Mouse (Mus musculus): Measurements from ENCODE around the gene Grk2.

The Grk2 gene

DNA sequence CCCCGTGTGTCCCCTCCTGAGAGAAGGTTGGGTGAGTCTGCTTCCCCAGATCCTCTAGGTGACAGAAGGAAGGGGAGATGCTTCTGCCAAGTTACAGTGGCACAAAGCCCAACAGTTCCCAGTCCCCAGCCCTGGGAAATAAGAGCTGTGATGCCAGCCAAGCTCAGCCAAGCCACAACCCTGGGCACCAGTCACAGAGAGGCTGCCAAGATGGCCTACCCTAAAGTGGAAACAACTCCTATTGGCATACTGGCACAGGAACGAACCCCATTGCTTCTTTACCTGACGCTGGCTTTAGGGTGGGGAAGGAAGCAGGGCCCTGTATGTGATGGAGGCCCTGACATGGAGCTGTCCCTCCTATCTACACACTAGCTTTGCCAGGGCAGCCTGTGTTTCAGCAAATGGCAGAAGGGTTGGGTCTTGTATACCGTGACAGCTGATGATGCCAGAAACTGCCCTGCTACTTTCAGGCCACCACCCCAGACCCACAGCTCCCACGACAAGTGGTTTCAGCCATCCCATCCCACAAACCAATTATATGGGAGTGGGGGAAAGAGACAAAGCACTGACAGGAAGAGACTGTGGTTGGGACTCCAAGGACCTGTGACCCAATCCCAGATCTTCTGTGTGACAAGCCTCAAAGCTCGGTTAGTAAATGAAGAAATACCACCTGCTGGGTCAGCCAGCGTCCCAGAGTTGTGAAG, 2.9 kb downstream of the Grk2 start:
- DNase-seq: no peak

DNA sequence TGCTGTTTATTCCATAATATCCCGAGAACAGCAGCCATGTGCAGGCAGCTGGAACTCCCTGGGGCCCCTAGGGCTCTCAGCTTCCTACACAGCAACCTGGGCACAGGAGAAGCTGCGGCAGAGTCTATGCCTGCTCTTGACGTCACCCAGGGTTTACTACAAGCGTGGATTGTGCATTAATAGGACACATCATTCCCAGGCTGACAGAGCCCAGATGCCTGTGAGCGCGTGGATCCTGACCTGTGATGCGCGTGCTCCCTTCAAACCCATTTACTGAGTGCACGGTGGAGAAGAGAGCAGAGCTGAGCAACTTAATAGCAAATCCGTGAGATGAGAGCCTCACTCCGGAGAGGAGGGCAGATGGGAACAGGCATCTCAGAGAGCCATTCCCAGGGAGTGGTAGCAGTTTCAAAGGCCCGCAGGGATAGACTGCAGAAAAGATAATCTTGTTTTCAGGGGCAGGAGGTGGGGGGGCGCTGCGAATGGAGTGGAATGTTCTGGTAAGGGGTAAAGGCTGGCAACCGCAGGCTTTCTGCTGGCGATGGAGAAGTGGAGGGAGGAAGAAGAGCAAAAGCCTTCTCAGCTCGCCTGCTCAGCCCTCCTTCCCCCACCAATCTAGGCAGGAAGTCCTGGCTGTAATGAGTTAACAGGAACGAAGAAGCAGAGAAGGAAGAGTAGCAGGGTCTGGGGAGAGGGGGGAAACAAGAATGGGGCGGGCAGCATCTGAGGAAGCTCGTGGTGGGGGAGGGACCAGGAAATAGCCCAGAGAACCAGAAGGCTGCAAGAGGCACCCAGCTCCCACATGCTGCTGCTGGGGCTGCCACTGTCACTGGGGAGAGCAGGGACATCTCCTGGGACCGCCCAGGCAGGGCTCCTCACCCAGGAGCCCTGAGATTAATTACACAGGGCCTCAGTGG, 4.0 kb downstream of the Grk2 start:
- DNase-seq: peak; percentile 66 to 75

DNA sequence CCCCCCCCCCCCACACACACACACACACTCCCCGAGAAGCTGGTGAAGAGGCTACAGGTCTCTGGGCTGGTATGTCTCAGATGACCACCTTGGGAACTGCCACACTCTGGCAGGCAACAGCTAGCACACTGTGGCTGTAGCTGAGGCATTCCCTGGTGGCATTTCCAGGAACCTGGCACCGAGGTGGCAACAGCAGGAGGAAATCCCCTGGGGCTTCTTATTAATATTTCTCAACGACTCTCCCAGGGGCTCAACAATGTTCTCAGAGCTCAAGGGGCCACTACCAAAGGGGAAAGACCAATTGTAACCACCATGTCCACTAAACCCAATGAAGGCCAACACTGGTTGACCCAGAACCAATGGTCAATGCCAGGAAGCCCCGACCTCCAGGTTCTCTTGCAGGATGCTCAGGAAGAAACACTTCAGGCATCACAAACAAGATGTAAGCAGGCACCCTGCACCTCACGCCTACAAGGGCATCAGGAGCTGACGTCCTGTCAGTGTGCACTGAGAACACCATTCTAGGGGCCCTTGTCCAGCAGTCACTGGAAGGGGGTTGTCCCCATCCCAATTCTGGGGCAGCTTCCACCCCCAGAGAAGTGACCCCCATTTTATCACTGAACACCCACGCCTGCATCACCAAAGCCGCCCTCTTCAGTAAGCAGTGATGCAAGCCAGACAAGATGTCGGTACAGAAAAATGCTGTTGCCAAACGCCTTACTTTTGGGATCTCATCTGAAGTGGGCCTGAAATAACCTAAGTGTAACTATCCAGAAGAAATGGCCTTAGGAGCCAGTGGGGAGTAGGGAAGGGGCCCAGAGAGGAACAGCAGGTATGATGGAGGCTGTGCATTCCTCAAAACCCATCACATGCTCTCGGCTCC, 4.9 kb downstream of the Grk2 start:
- DNase-seq: no peak

DNA sequence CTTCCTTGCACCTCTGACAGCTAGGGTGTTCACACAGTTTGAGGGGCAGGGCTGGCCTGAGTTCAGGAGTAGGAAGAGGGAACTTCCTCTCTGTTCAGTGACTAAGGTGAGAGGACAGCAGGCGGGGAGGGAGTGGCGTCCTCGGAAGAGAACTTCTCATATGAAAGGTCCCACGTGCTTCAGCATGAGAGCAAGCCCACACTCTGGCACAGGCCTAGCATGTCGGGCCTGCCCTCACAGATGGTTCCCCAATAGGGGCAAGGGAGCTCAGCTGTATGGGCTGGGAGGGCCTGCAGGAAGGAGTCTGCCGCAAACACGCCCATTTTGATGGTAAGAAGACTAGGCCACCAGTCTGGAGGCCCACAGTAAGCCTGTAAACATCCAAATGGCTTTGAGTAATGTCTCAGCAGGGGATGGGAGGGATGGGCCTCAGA, 5.7 kb downstream of the Grk2 start:
- DNase-seq: peak in 1 of 2 experiments; percentile 59

DNA sequence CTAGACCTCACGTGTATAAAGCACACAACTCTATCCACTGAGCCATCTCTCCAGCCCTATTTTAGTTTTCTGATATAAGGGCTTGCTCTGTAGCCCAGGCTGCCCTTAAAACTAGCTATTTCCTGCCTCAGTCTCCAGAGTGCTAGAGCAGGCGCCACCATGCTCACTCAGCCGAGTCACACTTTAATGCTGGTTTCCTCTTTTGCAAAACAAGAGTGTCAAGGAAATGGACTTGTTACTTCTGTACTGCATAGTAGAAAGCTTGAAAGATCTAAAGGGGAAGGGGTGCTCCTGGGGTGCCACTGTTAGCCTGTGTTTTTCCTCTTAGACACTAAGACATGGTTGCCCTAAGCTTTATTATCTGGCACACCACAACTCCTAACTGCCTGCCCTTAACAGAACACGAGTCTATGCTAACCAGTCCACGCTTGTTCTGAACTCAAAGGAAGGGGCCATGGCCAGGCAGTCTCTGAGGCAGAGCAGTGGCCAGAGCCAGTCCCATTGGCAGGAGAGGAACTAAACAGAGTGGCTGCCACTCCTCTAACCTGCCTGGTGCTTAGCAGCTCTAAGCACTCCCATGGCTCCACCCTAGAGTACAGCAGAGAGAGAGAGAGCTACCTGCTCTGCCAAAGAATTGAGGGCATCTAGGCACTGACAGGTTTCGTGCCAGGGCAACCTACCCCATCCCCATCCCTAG, 6.3 kb downstream of the Grk2 start:
- DNase-seq: peak in 1 of 2 experiments; percentile 56

DNA sequence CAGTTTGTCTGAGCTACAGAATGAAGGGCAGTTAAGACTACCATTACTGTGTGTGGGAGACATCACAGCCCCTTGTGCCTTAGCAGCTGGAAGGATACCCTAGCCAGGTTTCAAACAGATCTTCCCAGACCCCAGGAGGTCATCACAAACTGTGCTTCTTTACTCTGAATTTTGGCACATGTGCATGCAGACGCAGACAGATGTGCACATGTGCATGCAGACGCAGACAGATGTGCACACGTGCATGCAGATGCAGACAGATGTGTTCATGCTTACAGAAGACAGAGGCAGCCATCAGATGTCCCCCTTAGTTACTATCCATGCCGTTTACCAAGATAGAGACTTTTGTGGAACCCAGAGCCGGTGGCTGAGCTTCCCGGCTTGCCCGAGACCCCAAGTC, 6.9 kb downstream of the Grk2 start:
- no peak for DNase-seq

DNA sequence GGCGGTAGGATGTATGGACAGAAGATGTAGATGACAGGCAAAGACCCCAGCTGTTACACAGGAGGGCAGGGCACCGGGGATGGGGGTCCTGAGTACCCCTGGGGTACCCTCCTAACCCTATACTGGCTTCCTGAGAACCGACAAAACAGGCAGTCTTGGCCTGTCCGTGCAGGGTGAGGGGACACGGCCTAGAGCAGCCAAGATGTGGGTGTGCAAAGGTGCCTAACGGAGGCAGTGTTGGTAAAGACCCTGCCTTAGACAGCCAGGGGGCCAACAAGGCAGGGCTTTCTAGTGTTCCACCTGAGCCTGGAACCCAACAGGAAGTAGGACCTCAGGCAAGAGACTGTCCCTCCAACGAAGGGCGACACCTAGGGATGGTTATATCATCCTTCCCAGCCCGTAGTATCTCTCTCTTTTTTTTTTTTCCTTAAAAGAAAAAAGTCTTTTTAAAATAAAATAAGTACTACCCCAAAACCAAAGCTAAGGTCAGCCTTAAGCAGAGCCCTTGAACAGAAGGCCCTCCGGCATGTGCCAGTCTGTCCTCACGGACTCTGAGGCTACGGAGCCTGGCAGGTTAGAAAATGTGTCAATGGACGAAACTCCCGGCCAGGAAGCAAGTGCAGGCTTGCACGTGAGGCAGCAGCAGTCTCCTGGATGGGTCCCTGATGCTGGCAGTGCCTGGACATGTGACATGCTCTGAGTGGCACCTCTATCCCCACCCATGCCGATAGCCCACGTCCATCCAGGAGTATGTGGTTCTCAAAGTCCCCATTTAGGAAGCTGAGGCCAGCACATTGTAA, 7.5 kb downstream of the Grk2 start:
- DNase-seq: peak in 1 of 2 experiments; percentile 31

DNA sequence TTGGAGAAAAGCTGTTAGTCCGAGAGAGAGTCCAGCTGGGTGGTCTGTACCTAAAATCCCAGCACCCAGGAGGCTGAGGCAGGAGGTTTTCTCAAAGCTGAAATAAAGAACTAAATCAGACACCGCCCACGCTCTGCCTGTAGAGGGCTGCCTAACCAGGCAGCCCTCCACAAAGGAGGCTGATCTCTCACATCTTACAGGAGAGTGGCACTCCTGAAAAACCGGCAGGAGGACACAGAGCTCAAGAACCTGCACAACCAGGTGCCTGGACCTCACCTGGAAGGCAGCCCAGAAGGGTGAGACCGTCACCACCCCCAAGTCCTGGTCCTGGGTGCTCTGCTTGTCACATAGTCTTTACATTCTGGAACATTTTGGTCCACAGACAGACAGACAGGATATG, 8.2 kb downstream of the Grk2 start:
- peak in 1 of 2 experiments; percentile 35 for DNase-seq

DNA sequence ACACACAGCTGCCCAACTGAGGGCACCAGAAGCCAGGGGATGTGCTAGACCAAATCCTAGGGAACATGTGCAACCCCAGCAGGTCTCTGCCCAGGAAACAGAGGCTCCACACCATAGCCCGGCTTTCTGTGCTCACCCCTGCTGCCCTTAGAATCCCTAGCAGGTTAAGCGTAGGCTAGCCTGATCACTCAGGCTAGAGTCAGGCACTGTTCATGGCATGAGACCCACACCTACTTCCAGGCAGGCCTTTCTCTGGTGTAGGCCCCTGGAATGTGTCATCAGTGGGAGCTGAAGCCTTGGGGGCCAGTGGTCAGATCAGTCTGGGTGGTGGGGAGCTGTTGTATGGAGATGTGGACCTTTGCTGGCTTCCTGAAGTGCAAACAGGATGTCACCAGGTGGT, 9.4 kb downstream of the Grk2 start:
- peak in 1 of 2 experiments; percentile 31 for DNase-seq

DNA sequence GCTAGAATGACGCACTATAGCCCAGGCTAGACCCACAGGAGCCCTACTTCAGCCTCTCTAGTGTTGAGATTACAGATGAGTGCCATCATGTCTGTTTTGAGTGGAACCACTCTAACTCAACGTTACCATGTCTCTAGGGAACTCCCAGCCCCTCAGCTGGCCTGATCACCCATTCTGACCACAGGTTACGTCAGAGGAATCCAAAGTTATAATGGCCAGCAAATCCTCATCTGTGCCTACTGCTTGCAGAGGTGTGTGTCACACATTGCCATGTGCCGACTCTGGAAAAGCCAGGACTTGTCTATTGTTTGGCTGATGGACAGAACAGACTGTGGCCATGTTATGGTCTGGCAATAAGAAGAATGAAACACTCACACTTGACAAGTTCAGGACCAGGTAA, 10.6 kb downstream of the Grk2 start:
- no peak for DNase-seq

DNA sequence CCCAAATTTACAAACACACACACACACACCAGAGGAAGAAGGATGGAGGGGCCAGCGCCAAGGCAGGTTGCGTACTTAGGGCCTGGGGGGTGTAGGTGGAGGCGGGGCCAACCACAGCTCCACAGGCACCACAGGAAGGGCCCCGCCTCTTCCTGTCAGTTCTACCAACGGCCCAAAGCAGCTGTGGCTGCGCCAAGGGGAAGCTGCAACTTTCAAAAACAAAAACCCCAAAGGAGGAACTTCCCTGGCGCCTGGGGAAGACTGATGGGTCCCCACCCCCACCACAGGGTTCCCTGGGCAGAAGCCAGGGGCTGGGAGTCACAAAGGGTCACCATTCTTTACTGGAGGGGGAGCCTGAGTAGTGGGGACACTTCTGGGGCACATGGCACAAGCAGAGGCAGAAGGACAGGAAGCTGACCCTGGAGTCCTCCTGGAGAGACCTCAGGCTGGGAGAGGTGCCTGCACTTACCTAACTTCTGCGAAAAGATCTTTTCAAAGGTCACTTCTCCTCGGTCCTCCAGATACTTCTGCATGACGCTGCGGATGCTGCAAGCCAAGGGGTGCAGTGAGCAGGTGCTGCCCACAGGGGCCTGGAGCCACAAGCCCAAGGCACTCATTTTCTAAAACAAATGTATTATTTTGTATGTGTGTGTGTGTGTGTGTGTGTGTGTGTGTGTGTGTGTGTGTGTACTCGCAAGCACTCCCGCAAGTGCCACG, 11.5 kb downstream of the Grk2 start:
- peak; percentile 70 to 88 for DNase-seq

DNA sequence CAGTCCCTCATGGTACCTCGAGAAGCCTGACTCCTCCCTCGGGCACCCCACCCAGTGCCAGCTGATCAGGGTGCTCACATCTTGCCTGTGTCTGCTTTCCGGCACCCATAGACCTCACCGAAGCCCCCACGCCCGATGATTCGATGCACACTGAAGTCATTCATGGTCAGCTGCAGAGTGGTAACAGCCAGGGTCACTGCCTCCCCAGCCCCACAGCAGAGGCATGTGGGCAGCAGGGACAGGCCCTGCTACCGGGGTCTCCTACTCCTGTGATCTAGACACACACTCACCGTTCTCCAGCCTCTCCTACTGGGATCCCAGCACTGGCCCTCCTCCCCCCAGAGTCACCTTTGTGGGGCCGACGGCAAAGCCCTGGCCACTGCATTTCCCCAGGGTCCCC, 14.9 kb downstream of the Grk2 start:
- peak in 1 of 2 experiments; percentile 35 for DNase-seq

DNA sequence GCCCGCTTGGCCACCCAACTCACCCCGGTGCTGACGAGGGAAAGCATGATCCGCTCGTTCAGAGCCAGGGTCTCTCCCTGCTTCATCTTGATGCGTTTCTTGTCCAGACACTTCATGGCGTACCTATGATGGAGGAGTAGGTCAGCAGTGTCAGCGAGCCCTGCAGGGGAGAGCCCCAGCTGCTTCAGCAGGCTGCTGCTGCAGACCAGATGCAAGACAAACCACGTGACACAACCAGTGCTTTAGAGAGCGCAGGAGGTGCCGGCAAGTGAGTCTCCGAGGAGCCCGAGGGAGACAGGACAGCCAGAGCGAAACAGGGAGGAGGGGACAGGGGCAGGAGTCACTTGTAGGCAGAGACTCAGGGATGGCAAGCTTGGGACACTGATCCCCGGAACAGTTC, 15.3 kb downstream of the Grk2 start:
- DNase-seq: peak in 1 of 2 experiments; percentile 32

DNA sequence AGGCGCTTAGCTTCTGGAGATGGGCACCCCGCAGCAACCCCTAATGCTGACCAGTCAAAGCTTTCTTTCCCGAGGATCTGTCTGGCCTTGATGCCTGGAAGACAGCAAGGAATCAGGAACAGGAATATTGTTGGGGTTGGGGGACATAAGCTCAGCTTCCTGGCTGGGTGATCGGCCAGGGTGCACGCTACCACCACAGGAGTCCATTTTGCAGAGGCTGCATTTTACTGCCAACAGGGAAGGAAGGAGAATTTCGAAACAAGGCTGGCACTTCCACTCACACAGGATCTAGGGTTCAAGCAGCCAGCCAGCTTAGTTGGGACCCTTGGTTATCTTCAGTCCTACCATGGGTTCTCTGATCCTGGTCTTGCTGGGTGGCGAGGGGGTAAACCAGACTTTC, 22.4 kb downstream of the Grk2 start:
- DNase-seq: no peak

DNA sequence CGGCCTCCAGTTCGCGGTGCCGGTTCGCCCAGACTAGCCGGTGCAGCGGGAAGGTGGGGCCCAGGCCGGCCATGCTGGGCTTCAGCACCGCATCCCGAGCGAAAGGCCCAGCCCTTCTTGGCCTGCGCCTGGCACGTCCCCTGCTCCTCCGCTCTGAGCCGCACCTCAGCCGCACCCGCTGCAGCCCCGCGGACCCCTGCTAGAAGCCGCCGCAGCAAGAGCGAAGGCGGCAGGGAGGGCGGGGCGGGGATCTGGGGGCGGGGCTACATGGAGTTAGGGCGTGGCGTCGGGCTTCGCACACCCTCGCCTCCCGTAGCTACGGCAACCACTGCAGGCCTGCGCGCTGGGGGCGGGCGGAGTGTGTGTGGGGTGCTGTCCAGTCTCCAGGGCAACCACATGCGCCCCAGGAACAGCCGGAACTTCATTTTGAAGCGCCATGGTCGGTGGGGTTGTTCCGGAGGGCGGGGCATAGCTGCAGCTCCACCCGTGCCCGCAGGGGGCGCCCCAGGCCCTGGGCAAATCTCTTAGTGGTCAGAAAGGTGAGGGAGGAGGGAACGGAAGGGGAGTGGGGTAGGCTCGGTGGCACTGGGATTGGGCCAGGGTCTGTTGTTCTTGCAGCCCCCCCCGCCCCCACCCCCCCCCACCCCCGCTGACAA, 23.0 kb downstream of the Grk2 start, which contains the start of gene Ankrd13d:
Gene Ankrd13d, minus strand, starts transcription at position 240 of the 656 bp plus-strand sequence.
- DNase-seq: peak; percentile 79 to 92

DNA sequence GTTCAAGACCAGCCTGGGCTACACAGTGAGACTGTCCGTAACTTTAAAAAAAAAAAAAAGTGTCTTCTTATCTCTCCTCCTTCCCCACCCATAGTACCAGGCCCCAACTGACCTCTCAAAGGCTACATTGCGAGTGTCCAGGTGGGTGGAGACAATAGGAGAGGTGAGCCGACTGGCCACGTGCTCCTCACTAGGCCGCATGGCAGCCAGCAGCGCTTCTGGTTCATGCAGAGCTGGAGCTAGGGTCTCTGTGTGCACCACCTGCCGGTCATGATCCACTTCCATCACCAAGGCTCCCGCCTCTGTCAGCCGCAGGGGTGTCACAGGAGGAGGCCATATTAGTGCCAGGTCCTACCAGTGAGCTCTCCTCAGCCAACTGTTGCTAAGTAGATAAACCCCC, 25.6 kb downstream of the Grk2 start:
- DNase-seq: no peak

DNA sequence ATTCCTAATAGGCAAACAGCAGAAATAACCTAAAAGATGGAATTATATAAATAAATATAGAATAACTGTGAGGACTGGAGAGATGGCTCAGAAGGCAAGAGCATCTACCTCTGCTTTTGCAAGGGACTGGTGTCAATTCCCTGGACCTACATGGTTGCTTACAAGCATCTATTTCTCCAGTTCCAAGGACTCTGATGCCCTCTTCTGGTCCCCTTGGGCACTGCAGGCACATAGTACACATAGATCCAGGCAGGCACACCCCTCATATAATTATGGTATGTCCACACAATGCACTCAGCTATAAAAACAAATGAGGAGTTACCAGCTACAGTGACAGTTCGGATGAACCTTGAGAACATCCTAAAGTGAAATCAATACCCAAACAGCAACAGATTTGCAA, 26.5 kb downstream of the Grk2 start:
- DNase-seq: no peak

DNA sequence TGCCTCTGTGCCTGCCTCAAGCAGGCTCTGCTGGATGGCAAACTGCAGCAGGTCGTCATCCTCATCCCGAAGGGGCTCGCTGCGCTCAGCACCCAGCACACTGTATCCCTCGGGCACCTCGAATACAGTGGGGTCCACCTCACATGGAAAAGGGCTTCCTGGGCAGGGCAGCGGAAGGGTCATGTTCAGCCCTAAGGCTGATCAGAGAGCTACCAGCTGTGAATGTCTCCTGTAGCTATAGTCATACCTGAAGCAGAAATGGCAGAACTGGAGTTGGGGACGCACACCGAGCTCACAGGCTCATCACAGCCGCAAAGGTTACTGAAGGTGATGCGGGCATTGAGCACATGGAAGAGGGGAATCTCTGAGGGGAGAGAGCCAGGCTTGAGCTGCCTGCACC, 35.0 kb downstream of the Grk2 start:
- DNase-seq: no peak

DNA sequence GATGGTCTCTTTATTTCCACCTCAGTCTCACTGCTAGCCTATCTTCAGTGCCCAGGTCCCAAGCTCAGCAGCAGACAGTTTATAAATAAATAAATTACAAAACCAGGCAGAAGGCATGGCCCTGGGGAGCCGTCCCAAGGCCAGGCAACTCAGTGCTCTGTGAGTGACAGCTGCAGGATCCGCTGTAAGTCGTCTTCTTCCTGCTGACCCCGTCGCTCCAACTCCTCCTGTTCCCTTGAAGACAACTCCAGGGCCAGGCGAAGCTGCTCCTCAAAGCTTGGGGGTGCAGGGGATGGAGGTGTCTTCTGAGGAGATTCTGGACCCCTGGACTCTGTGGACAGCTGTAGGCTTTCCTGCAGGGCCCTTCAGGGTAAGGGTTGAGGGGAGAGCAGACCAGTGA, 35.8 kb downstream of the Grk2 start:
- DNase-seq: no peak

All from kidney, postnatal 25 days (tissue).